Mouse (Mus musculus) cerebellum, postnatal 10 days (tissue): ENCODE measurements at regions not wholly inside any gene's neighbourhood (a gene's known extent, or its start where the extent isn't known, plus 50 kb on each side); places are given as distances from the start of the nearest gene placed in this dataset.

Experiments used
- DNase-seq, 2 experiments: peaks; one replicate each; pipeline ENCODE4 v3.0.0; 2021; ENCODE audit warnings: mixed read lengths in 2 of 2

- no peak for DNase-seq
These were observed 59.0 kb upstream of the Actrt2 start for GRCm38 (mm10) chr4:154726636-154727045.

- DNase-seq: no peak
These were observed 60.3 kb upstream of the Actrt2 start for GRCm38 (mm10) chr4:154727945-154728344.

DNA sequence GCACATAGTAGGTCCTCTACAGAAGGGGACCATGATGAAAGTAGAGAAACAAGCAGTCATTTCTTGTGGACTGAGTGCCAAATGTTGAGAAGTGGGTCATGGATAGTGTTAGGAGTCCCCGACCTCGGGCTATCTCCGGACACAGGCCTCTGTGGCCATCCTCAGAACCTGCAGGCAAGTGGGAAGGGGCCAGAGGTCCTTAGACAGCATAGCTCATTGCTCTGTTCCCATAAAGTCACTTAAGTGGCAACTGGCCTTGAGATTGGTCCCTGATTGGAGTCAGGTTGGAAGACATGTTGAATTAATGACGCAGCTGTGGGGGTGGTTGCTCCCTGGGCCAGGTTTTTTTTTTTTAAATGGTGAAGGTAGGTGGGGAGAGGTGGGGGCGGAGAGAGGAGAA is 63.0 kb upstream of the Actrt2 start:
- no peak for DNase-seq

DNA sequence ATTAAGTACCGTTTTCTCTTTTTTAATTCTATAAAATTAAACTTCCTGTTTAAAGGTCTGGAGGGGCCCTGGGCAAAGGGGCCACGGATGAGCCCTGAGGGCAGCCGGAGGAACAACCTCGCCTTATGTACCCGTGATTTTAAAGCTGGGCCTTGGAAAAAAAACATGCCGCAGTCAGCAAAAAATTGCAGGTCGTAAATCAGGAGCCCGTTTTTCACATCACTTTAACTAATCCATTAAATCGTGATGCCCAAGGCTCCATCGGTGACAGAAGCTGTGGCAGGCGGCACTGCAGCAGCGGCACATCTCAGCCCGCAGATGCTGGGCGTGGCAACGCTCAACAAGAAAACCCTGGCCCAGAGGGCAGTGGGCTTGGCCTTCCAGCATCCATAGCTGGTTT is 63.7 kb upstream of the Actrt2 start:
- DNase-seq: no peak

DNA sequence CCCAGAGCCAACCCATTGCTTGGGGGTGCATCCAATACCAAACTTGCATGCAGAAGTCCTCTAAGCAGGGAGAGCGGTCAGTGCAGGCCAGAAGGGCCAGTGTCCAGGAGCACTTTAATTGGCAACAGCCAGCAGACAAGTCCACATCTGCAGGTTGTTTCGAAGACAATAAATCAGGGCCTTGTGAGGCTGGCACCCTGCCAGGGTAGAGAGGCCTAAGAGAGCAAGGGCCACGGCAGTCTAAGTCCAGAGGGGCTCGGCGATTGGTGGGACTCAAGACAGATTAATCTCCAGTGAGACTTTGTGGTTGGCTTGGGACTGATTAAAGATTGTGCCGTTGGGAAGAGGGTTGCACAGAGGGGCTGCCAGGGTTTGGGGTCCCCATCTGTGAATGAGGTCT is 68.4 kb upstream of the Actrt2 start:
- no peak for DNase-seq

GRCm38 (mm10) chr4:154741123-154741890 is 73.6 kb upstream of the Actrt2 start:
- DNase-seq: peak in 1 of 2 experiments; percentile 12

DNA sequence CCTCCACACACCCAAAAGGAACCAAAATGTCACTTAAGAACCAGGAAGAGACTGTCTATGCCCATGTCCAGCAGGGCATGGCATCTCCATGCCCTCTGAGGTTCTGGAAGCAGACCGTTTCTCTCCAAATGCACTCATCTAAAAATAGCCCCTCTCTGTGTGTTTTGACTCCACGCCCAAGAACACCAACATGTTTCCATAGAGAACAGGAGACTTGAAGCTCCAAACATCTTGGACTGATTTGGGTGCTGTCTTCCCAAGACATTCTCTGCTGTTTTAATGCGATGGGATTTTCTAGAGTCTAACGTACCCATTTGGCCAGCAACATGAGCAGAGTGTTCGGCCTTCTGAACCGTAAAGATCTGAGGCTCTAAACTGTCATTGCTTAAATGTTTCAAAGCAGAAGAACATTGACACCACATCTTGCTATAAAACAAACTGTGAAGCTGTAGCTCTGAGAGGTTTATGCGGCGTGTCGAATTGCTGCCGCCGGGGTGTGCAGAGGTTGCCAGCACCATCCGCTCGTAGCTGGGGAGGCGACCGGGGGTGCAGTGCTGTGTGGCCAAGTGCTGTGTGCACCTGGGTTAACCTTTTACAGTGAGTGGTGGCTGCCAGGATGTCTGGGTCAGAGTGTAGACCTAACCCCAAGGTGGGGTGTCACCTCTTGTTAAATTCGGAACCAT is 78.8 kb upstream of the Actrt2 start:
- peak; percentile 39 to 41 for DNase-seq

- no peak for DNase-seq
These were observed 79.3 kb upstream of the Actrt2 start for GRCm38 (mm10) chr4:154747006-154747343.

- peak; percentile 49 to 66 for DNase-seq
These were observed 81.5 kb upstream of the Actrt2 start for GRCm38 (mm10) chr4:154749160-154749559.

- no peak for DNase-seq
These were observed 82.3 kb upstream of the Actrt2 start for GRCm38 (mm10) chr4:154749996-154750395.

DNA sequence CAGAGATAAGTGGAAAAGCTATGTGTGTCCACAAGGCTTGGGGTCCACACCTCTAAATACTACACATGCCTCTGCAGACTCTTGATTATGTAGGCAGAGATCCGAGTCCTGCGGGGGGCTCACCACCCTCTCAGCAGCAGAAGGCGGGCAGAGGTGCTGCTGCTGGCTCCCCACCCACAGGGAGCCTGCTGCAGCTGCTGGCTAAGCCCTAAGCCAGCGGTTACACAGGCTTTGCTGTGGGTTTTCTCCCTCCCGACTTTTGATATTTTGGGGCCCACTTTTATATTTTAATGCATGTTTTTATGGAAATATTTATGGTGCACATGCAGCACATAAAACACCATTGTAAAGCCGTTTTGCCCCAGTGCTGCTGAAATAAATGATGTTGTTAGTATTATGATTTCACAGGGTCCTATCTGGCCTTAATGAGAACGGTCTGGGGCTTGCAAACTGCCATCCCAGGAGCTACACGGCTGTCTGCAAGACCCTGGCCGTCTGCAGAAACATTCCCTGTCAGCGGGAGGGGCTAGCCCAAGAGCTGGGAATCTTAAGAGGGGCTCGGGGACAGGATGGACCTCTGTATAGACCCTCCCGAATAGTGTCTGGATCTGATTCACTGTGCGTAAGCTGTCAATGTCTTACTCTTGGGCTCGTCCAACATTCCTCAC is 82.9 kb upstream of the Actrt2 start:
- no peak for DNase-seq

DNA sequence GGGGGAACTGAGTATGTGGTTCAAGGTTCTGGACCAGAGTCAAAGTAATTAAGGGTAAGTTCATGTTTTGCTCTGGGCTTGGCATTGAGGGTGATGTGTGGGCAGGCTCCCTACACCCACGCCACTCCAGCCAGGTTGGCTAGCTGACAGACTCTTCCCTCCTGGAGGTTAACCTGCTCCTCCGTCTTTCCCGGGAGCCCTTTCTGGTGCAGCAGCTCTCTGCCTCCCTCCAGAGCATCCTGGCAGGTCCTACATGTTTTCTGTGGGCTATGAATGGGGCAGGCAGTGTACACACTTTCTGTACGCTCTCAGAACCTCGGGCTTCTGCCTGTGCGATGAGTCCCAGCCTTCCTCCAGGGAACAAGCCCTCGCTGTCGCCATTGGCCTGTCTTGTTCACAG is 82.8 kb upstream of the Ttc34 start:
- DNase-seq: peak; percentile 56 to 59

DNA sequence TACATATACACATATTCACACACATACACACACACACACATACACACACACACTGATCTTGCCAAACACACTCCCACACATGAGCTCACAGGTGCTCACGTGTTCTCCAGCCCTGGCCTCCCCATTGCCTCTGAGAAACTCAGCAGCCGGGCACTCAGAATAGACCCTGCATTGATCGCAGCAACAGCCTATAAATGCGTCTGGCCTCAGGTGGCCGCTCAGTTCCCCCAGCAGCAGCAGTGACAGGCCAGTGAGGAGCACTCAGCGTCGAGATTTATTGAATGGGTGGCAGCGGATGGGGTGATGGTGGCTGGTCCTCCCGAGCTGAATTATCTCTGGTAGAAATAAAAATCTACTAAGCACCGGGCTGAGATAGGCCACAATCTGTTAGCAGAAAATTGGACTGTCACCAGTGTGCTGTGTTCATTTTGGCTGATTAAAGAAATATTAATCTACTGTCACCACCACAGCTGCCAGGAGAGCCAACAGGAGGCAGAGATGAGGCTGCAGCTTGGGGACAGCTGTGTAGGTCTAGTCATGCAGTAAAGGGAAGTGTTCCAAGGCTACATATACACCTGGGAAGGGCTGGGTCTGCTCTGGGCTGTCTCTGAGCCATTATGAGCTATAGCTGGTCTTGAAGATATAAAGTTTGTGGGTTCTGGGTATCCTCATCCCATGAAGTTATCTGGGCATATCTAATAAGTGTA is 80.4 kb upstream of the Ttc34 start:
- DNase-seq: no peak

DNA sequence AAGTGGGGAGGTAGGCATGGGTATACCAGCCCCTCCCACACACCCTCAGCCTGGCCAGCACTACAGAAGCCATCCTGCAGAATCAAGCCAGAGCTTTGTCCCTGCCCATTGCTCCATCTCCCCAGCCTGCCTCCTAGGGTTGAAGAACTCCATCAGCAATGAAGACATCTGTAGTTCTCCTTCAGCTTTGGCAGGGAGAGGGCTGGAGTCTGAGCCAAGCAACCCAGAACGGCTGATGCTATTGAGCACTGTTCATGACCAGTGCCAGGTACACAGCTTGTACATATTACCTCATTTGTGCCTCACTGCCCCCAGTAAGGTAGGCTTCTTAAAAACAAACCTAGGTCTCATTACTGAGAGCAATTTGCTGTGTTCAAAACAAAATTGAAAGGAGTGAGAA is 77.4 kb upstream of the Ttc34 start:
- DNase-seq: peak; percentile 75 to 81

DNA sequence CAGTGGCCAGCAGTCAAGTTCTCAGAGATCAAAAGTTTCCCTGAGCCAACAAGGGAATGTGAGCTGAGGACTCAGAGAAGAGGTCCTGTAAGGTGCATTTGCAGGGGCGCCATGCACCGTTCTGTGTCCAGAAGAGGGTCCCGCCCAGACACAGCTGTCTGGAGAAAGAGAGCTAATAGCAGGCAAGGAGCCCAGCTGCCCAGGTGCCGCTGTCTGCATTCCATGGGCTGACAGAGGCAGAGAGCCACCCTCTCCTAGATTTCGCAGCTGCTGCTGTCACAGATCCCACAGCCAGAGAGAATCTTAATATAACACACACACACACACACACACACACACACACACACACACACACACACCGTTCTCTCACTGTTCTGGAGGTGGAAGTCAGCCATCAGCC is 73.0 kb upstream of the Ttc34 start:
- no peak for DNase-seq

GRCm38 (mm10) chr4:154766158-154766557 is 71.1 kb upstream of the Ttc34 start:
- DNase-seq: peak; percentile 55 to 60

GRCm38 (mm10) chr4:154771330-154772076 is 65.8 kb upstream of the Ttc34 start:
- DNase-seq: no peak

GRCm38 (mm10) chr4:154772077-154772462 is 65.2 kb upstream of the Ttc34 start:
- no peak for DNase-seq

GRCm38 (mm10) chr4:154773830-154774229 is 63.4 kb upstream of the Ttc34 start:
- no peak for DNase-seq

GRCm38 (mm10) chr4:154774332-154774731 is 62.9 kb upstream of the Ttc34 start:
- DNase-seq: no peak

DNA sequence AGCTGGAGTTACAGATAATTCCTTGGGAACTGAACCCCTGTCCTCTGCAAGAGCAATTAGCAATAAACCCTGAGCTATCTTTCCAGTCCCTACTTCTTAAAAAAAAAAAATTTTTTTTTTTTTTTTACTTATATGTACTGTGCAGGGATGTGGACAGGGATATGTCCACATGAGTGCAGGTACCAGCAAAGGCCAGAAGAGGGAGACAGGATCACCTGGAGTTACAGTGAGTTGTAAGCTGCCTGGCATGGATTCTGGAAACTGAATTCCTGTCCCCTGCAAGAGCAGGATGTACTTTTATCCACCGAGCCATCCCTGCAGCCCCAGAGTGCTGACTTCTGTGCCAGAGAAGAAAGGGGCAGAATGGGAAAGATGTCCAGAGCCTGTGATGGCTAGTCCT is 58.4 kb upstream of the Ttc34 start:
- no peak for DNase-seq

DNA sequence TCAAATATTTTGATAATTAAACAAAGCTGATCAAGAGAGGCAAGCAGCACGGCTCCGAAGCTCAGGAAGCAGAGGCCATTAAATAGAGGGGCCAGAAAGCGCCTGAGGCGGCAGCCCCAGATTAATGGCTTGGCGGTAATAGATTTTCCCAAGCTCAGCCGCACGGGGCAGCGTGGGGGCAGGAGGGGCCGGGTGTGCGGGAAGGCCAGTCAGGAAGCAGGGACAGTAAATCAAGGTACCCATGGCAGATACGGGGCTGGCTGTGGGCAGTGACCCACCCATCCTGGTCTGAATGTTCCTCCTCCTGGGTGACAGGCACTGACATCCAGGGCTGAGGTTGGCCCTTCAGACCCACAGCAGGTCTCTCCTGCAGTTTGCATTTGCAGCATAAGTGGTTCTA is 55.9 kb upstream of the Ttc34 start:
- DNase-seq: peak in 1 of 2 experiments; percentile 47

GRCm38 (mm10) chr4:154782291-154782690 is 55.0 kb upstream of the Ttc34 start:
- DNase-seq: peak; percentile 68 to 74
